Mouse (Mus musculus) layer of hippocampus, adult 18-20 months (tissue): ENCODE measurements around the gene Kcnab1. TPM values are rescaled to one million over a fixed set of nuclear protein-coding genes. Genes with fewer than 3 reads are reported as not detected.
A peak's percentile ranks its signal among the peaks of the same experiment; 100 is the strongest.

Experiments used
- DNase-seq, 2 experiments: peaks; one replicate each; pipeline ENCODE4 v3.0.0; 2022; ENCODE audit warnings: low spot score in 2 of 2
- long read RNA-seq: library from polyadenylated mRNA; stranded (forward); transcript quantifications from one replicate; pipeline ENCODE4 v2.0.0, GENCODE M21; 2021
- total RNA-seq, 2 experiments: library from RNA; stranded (reverse); gene quantifications; 2 replicates each; pipeline ENCODE4 v1.2.3; 2021

Gene Kcnab1
- 100 to 1,000 TPM; 151 to 168 TPM for total RNA-seq
- long read RNA-seq, transcript Kcnab1-201 (14 exons, 3,245 nt) = major isoform, 128 of 149 reads
- long read RNA-seq, partial matches to known transcripts = 12 of 149 reads
- long read RNA-seq, other reads (novel, unspliced or antisense) = 9 of 149 reads

DNA sequence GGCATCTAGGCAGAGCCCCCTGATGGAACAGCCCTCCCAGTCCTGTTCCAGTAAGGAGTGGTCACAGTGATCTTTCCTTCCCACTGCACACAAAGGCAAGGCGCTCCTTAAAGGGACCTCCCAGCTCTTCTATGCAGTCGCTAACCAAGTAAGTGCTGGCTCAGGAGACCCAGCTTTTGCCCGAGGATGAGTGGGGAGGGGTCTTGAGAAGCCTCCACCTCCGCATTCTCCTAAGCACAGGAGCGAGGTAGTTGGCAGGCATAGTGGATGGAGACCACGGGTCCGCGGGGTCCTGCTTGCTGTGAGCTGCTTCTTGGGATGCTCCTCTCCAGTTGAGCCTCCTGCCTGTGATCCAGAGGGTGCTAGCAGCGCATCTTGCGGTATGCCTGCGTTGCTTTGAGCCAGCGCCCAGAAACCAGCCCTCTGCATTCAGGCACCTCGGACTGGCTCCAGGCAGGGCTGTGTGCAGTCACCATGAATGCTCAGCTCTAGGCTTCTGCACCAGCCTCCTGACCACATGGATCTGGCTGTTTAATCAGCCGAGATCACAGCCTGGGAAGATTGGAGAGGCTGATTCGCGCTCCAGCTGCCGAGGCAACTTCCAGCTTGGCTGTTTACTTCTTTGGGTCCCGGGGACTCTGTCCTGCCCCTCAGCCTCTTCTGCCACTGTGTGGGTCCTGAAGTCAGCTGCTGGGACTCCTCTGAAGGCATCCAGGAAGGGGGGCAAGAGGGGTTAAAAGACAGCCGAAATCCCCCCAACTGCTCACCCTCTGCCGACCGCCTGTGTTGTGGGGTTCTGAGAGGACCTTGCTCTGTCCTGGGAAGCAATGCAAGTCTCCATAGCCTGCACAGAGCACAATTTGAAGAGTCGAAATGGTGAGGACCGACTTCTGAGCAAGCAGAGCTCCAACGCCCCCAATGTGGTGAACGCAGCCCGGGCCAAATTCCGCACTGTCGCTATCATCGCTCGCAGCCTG is at the start of gene Kcnab1:
Gene Kcnab1 (plus strand): TSS at position 440 of the 977 bp plus-strand sequence.
- DNase-seq = peak; percentile 46 to 68

GRCm38 (mm10) chr3:65088295-65088694 is 20.9 kb upstream of the Kcnab1 start:
- DNase-seq = no peak

- peak in 1 of 2 experiments; percentile 67 for DNase-seq
These were observed 5.1 kb upstream of the Kcnab1 start for GRCm38 (mm10) chr3:65104117-65104516.

DNA sequence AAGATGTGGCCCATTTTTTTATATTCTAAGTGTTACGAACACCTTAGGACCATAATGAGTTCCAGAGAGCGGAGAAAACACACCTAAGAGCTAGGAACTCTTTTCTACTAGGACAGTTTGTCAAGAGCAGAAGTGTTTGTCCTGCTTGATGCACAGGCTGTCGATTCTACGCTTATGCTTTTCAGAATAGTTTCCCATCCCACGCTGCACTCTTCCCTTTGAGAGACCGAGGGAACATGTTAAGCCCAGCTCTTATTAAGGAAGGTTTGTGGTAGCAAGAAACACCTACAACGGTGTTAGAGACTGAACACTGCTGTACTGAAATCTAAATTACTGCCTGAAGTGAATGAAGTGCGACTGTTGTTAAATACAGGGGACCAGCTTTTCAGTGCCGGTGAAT is 1.0 kb downstream of the Kcnab1 start:
- peak in 1 of 2 experiments; percentile 60 for DNase-seq

DNA sequence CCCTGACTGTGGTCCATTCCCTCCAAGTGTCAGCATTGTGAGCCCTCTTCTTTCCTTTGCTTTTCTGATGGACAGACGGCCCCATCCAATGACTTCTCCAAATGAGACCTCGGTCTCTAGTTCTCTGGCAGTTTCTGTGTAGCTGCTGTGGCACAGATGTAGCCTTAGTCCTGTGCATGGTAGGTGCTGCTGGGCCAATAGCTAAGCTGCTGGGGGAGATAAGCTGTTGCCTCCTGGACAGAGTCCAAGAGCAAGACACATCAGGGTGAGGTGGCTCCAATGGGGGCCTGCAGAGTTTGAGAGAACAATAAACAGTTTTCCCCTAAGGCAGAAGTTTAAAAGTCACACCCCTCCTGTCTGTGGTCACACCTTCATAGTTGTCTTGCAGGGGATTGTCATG is 2.0 kb downstream of the Kcnab1 start:
- DNase-seq = no peak

GRCm38 (mm10) chr3:65115164-65115563 is 6.0 kb downstream of the Kcnab1 start:
- DNase-seq = no peak

DNA sequence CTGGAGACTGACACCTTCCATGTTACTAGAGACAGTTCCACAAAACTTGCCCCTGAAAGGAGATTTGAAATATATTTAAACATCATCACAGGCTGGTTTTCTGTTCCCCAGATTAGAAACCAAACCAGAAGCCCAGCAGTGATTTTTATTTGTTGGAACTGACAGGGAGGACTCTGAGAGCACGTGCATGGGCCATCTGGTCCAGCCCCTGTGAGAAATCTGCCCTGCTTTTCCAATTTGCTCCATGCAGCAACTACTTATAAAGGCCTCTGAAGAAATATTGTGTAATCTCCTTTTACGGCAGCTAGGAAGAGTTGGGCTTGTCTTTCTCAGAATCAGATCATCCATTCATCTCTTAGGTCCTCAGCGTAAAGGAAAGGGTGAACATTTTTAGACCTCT is 7.8 kb downstream of the Kcnab1 start:
- DNase-seq = peak; percentile 54 to 73

- no peak for DNase-seq
These were observed 8.2 kb downstream of the Kcnab1 start for GRCm38 (mm10) chr3:65117365-65117764.

DNA sequence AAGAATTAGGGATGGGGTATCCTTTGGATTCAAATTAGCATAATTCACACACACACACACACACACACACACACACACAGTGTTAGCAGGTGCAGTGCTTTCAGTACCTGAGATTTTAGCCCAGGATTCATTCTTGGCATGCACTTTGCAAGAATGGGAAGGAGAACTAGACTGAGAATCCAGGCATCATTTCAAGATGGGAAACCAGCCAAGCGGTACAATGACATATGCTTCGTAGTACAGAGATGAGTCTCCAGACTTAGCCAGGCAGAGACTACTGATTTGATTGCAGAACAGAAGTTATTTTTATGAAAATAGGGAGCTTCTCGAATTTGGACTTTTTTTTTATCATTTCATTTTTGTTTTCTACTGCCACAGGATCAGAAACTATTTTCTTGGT is 15.8 kb downstream of the Kcnab1 start:
- peak; percentile 71 to 89 for DNase-seq

DNA sequence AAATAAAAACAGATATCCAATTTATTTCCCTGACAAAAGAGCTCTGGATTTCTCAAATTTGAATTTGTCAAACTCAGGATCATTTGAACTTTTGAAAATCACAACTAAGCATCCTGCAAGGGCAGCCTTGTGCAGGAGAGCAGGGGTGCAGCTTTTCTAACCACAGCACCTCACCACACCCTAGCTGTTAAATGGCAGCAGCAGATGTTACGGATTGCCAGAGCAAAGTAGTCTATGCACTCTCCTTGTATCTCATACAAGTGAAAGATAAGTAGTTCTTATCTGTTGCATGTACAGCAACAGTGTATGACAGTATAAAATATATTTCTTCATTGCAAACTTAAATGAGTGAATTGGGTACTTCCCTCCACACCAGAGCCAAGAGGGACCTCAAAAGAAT is 20.4 kb downstream of the Kcnab1 start:
- DNase-seq = no peak

DNA sequence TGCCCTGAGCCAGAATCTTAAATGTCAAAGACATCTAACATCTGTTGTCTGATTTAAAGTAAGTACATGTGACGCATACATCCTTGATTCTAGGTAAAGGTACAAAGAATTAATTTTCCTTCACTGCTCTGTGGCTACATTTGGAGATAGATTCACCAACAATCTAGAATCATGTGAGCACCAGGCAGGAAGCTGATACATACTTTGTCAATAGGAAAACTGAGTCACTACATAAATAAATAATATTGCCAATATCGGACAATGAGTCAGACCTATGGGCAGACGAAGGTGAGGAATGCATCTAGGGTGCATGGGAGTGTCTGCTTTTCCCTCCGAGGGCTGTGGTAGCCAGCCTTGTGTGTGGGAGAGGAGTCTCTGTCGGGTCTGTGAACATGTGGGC is 25.7 kb downstream of the Kcnab1 start:
- no peak for DNase-seq

- no peak for DNase-seq
These were observed 27.7 kb downstream of the Kcnab1 start for GRCm38 (mm10) chr3:65136897-65137296.

DNA sequence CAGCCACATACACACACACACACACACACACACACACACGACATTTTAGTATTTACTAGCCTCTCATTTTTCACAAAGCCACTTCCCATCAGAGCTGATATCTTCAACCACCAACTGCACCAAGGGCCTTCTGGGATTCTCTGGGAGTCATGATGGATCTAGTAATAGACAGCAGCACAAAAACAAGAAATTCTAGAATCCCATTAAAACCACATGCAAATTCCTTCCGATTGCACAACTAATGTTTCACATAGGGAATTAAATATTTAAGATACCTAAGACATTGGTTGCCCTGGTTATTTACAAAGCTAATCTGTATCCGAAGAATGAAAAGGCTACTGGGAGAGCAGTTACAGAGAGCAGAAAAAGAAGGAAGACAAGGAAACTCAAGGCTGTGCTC is 29.6 kb downstream of the Kcnab1 start:
- no peak for DNase-seq

- no peak for DNase-seq
These were observed 36.0 kb downstream of the Kcnab1 start for GRCm38 (mm10) chr3:65145152-65145551.

DNA sequence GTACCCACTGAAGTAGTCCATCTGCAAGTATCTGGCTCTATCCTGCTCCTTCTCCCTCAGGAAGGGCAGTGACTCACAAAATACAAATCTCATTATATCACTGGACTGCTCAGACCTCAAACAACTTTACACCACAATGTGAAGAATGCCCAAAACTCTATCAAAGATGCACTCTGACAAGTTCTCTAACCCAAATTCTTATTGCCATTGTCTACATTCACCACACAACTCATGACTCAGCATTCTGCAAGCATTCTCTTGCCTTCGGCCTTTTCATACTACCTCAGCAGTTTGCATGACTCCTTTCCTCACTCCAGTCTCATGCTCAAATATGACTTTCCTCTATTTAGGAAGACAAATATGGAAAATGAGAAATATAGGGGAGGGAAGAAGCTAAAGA is 42.6 kb downstream of the Kcnab1 start:
- no peak for DNase-seq

DNA sequence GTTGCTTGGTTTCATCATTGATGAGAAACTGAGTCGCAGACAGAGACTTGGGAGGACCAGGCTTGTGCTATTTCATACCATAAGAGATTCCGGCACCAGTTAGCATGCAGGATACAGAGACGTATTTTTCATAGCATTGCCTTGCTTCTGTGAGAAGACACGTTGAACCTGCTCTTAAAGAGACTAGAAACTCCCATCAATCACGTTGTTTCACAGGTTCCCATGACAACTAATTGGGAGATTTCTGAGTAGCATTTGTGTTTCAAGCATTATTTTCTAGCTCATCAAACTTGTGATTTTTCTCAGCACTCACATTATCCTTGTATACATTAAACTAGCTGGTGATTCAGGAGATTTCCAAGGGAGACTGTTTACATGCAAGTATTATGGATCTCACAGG is 63.8 kb downstream of the Kcnab1 start:
- DNase-seq = no peak

DNA sequence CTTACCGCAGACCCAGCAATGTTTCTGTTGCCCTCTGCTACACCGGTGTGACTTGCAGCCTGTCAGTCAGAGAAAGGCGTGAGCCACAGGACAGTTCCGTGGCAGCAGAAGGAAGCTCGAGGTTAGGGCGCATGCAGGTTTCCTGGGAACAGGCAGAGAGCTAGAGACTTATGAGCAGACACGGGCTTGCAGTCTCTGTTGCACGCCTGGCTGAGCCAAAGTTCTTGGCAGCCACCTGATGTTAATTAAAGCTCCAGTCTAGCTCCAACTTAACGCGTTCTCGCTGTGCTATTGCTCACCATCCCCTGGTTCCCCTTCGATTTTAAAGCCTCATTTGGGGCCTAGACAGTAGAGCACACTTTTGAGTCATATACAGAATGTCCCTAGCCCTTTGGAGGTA is 65.4 kb downstream of the Kcnab1 start:
- peak; percentile 37 to 67 for DNase-seq

DNA sequence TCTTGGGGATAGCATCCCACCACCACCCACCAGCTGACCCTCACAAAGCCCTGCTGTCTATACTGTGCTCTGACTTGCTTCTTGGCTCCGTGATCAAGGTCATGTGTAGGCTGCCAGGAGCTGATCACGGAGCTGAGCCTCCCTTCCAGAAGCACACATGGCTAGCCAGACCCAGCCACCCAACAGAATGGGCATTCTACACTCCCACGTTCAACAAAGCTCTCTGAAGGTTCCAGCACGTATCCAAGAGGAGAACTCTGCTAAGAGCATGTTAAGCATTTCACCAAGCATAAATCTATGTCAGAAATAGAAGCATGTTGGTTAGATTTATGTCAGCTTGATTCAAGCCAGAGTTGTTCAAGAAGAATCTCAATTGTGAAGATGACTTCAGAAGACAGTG is 66.6 kb downstream of the Kcnab1 start:
- no peak for DNase-seq

- DNase-seq = no peak
These were observed 67.7 kb downstream of the Kcnab1 start for GRCm38 (mm10) chr3:65176846-65177245.

DNA sequence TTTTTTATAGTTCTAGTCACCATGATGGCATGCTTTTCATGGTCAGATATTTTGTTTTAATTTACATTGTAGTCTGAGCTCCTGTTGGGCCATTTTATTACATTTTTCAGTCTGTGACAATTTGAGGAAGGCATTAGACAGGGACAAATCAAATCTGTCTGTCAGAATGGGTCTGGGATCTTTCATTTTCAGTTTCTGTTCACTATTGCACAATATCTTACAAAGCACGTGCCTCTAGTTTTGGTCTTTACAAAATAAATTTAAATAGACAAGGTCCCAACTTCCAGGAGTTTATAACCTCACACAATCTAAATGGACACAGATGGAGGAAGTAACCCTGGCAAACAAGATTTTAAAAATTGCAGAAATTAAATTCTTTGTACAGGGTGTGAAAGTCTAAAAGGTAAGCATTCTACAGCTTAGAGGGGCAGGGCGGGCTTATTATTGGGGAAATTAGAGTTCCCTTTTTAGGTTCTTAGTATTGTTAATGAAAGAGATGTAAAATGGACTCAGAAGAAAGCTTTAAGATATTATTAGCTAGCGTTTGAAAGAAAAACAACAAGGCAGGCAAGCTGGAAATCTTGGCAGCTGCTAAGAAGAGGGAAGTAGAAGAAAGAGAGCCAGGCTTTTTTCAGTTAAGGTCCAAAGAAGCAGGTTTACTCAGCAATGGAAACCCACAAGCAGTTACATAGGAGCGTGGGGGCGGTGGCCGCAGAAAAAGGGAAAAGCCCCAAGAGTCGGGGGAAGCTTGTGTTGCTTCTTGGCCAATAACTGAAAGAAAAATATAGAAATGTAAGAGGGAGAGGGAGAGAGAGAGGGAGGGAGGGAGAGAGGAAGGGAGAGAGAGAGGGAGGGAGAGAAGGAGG is 78.9 kb downstream of the Kcnab1 start:
- DNase-seq = no peak

- no peak for DNase-seq
These were observed 91.4 kb downstream of the Kcnab1 start for GRCm38 (mm10) chr3:65200611-65201010.
